Mouse (Mus musculus) heart, embryonic 12.5 days (tissue): Measurements from ENCODE around the gene Fhl3. TPM values are rescaled to one million over a fixed set of nuclear protein-coding genes. Genes with fewer than 3 reads are reported as not detected.

ENCODE experiments used
- ATAC-seq: fragments of 200-750 bp; cut with Nextera tagmentation; 2 replicates; pipeline ENCODE4 v1.8.0; 2017; ENCODE audit warnings: moderate TSS enrichment, moderate library complexity; ENCODE audit not compliant: insufficient number of reproducible peaks, low FRiP score
- H3K27ac ChIP-seq: fragments of 300-500 bp; sonication (generic); 2 replicates; pipeline ENCODE4 v1.5.1; 2016; ENCODE audit warnings: mild to moderate bottlenecking, moderate library complexity; ENCODE audit not compliant: poor library complexity, severe bottlenecking
- H3K27me3 ChIP-seq: fragments of 300-500 bp; sonication (generic); replicated peaks from 2 replicates; pipeline ENCODE4 v1.6.1; 2016; ENCODE audit warnings: mild to moderate bottlenecking, moderate library complexity
- H3K36me3 ChIP-seq: fragments of 300-500 bp; sonication (generic); 2 replicates; pipeline ENCODE4 v1.6.1; 2016; ENCODE audit warnings: mild to moderate bottlenecking, moderate library complexity
- H3K4me1 ChIP-seq: fragments of 300-500 bp; sonication (generic); replicated peaks from 2 replicates; pipeline ENCODE4 v1.6.1; 2016; ENCODE audit warnings: mild to moderate bottlenecking
- H3K4me2 ChIP-seq: fragments of 300-500 bp; sonication (generic); 2 replicates; pipeline ENCODE4 v1.6.1; 2016; ENCODE audit warnings: mild to moderate bottlenecking, moderate library complexity
- H3K4me3 ChIP-seq: fragments of 300-500 bp; sonication (generic); 2 replicates; pipeline ENCODE4 v1.5.1; 2016; ENCODE audit warnings: mild to moderate bottlenecking
- H3K9ac ChIP-seq: fragments of 300-500 bp; sonication (generic); 2 replicates; pipeline ENCODE4 v1.6.1; 2016; ENCODE audit warnings: mild to moderate bottlenecking, moderate library complexity
- H3K9me3 ChIP-seq: fragments of 300-500 bp; sonication (generic); replicated peaks from 2 replicates; pipeline ENCODE4 v1.6.1; 2016; ENCODE audit warnings: mild to moderate bottlenecking, moderate library complexity
- WGBS: fragments of 180-500 bp; shearing (Covaris S2); methylation state at CpG from one replicate; pipeline ENCODE4 v1.1.7; 2016; 5-methylcytosine and 5-hydroxymethylcytosine counted together
- polyA plus RNA-seq: library from polyadenylated mRNA; unstranded; fragments of >200 nt; fragmentation: Nextera tagmentation; extraction: Ambion mirVana; gene quantifications from 2 replicates; pipeline ENCODE4 v1.2.1, GENCODE M21; 2016

Gene Fhl3
- polyA plus RNA-seq, 1 experiment from 2014 or later, result 6.2 TPM

DNA sequence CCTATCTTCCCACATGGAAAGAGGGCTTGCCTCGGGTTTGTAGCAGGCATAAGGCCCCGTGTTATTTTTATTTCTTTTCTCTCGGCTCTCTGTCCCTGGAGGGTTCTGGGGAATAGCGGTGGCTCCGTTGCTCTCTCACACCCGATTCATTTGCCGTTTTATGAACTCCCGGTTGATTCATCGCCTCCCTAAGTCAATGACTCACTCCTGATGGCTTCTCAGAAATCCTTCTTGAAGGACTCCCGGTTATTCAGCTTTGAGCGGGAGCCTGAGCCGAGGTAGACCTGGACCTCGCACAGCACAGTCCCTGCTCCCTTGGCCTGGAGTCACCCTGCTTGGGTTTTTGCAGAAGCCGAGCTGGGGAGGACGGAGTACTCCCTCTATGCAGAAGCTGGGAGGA lies 35.9 kb upstream of the Fhl3 start:
- Histone ChIP-seq H3K4me1 (no peaks in the 10 kb centered on the region; the same call in 1 of the 2 replicates), H3K4me3 (no peak overlapping the region), H3K27me3 (peaks cover 93% of the 10 kb centered on the region), H3K27ac (no peak overlapping the region), H3K9me3 (no peaks in the 10 kb centered on the region), H3K36me3 (no peaks in the 10 kb centered on the region), H3K9ac (no peak overlapping the region), H3K4me2 (no peak overlapping the region)
- ATAC-seq, result no peak
- 74% methylated on average over 15 of the region's 15 CpGs for WGBS

DNA sequence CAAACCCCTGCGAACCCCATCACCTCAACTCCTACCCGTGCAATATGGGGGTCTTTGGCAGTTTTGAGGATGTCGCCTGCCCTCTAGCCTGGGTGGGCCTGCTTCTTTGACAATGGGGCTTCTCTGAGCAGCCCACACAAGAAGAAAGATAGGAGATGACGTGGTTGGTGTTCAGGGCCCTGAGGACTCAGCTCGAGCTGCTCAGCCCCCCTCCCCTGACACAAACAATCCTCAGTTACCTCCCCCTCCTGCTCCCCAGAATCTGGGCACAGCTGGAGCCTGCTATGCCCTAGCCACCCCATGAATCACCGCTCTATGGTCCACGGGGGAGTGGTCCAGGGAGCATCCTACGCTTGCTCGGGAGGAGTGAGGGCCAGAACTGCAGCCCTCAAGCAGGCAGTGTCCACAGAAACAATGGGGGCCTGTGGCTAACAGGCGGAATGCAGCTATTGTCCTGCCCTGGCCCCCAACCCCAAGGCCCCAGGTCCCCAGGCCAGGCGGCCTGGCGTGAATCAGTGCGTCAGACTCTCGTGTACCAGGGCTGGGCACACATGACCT lies 32.9 kb upstream of the Fhl3 start:
- H3K27ac ChIP-seq, result no peak overlapping the region
- H3K9ac ChIP-seq, result no peak overlapping the region
- H3K27me3 ChIP-seq, result peaks cover 94% of the 10 kb centered on the region
- no peak for ATAC-seq
- 46% methylated on average over 14 of the region's 14 CpGs for WGBS
- H3K9me3 ChIP-seq, result no peaks in the 10 kb centered on the region
- peaks cover 14% of the 10 kb centered on the region for H3K4me1 ChIP-seq
- H3K4me3 ChIP-seq, result no peak overlapping the region
- no peak overlapping the region for H3K4me2 ChIP-seq
- H3K36me3 ChIP-seq, result no peaks in the 10 kb centered on the region

DNA sequence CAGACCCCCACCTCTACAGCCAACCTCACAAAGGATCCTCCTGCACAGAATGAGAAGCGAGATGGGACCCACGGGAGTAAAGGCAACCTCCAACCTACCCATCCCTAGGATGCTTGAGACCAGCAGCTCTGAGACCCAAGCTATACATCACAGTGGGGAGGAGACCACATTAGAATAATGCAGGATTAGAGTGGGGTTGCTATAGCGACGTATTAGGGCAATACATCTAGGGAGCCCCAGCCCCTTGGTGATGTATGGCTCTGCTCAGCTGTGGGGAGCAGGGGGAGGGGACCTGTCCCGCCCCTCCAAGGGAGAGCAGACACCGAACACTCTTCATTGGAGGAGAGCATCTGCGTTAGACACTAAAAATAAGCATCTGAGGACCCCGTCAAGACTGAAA lies 32.4 kb upstream of the Fhl3 start:
- Histone ChIP-seq H3K27me3 (peaks cover 94% of the 10 kb centered on the region), H3K36me3 (no peaks in the 10 kb centered on the region), H3K9me3 (no peaks in the 10 kb centered on the region), H3K4me3 (no peak overlapping the region), H3K27ac (no peak overlapping the region), H3K9ac (no peak overlapping the region), H3K4me1 (peaks cover 20% of the 10 kb centered on the region), H3K4me2 (no peak overlapping the region)
- no peak for ATAC-seq
- WGBS, result 23% methylated on average over 8 of the region's 8 CpGs

DNA sequence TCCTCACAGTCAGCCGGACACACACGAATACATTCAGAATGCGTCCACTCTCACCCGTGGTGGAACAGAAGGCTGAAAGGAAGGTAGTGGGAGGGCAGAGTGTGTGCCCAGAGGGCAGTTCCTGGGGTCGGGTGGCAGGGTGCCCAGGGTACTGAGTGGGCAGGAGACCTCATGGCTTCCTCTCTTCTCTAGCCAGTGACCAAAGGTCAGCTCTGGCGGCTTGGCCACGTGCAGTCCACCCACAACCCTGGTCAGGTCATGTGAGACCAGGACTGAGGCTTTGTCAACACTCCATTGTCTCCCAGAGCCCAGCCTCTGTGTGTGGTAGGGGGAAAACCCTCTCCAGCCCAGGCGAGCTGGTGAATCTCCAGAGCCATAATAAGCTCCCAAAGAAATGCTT lies 30.3 kb upstream of the Fhl3 start:
- Histone ChIP-seq H3K27me3 (peaks cover 89% of the 10 kb centered on the region), H3K9ac (no peak overlapping the region), H3K27ac (no peak overlapping the region), H3K9me3 (no peaks in the 10 kb centered on the region), H3K4me2 (no peak overlapping the region), H3K4me3 (no peak overlapping the region), H3K36me3 (no peaks in the 10 kb centered on the region), H3K4me1 (peaks cover 20% of the 10 kb centered on the region)
- ATAC-seq, result no peak
- WGBS, result 70% methylated on average over 8 of the region's 8 CpGs

DNA sequence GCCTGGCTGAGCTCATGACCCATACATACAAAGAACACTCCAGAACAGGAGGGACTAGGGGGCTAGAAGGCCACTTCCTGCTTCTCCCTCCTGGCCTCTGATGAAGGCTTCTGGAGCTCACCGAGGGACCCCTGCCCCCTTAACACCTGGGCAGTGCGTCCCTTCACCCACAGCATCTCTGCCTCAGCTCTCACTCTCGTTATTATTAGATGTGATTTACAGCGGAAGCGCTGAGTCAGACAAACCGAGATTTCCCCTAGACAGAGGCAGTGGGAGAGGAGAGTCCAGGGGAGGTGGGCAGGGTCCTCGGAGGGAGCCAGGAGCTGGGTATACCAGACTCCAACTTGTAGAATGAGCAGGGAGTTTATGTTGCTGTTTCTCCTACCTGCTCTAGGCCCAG lies 28.9 kb upstream of the Fhl3 start:
- peaks cover 76% of the 10 kb centered on the region for H3K27me3 ChIP-seq
- peak overlapping the region; percentile 73 for H3K4me2 ChIP-seq
- WGBS, result 18% methylated on average over 7 of the region's 7 CpGs
- ATAC-seq, result no peak
- H3K36me3 ChIP-seq, result 0 out of 2 replicates have a peak, but pooled peaks cover 4% of the 10 kb centered on the region
- no peak overlapping the region for H3K4me3 ChIP-seq
- no peak overlapping the region for H3K27ac ChIP-seq
- no peaks in the 10 kb centered on the region for H3K9me3 ChIP-seq
- peaks cover 20% of the 10 kb centered on the region for H3K4me1 ChIP-seq
- no peak overlapping the region for H3K9ac ChIP-seq

DNA sequence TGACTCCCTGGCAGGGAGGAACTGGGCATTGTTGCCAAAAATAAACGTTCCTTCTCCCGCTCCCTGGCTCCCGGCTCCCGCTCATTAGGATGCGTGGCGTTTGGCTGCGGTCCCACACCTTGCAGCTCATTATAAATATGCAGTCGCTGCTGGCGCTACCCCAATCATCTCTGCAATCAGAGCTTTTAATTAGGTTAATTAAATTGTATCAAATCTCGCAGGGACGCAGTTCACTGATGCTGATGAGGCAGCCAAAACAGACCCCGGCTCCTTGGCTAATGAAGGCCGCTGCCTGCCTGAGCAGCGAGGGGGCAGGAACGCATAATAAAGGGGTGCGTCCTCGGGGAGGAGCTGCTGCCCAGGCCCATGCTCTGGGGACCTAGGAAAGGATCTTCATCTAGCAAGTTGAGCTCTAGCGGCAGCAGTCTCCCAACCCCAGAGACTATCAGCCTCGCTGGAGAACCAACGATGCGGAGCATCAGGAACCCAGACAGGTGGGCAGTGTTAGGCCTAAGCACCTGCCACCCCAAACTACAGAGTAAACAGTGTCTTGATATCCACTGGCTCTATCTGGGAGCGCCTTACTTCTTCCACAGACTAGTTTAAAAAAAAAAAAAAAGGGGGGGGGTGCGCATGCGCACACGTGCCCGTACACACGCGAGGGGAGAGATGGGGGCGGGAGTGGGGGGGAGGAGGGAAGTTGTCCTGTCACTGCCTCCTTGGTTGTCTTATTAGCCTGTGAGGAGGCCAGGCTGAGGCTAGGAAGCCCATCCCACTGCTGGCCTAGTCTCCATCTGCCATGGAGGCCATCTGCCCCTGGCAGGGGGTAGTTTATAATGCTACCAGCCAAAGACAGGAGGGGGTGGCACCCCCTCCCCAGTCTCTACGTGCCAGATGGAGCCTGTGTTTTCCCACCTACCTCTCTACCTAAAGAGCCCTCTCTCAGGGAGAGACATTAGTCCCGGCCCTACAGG lies 27.9 kb upstream of the Fhl3 start:
- Histone ChIP-seq H3K36me3 (peaks cover 9% of the 10 kb centered on the region), H3K9ac (peak overlapping the region; percentile 54; the same call in 1 of the 2 replicates), H3K4me2 (peak overlapping the region; percentile 73), H3K9me3 (no peaks in the 10 kb centered on the region), H3K27ac (no peak overlapping the region), H3K27me3 (peaks cover 65% of the 10 kb centered on the region), H3K4me1 (peaks cover 20% of the 10 kb centered on the region), H3K4me3 (peak overlapping the region; percentile 37)
- 3% methylated on average over 26 of the region's 31 CpGs for WGBS
- no peak for ATAC-seq

DNA sequence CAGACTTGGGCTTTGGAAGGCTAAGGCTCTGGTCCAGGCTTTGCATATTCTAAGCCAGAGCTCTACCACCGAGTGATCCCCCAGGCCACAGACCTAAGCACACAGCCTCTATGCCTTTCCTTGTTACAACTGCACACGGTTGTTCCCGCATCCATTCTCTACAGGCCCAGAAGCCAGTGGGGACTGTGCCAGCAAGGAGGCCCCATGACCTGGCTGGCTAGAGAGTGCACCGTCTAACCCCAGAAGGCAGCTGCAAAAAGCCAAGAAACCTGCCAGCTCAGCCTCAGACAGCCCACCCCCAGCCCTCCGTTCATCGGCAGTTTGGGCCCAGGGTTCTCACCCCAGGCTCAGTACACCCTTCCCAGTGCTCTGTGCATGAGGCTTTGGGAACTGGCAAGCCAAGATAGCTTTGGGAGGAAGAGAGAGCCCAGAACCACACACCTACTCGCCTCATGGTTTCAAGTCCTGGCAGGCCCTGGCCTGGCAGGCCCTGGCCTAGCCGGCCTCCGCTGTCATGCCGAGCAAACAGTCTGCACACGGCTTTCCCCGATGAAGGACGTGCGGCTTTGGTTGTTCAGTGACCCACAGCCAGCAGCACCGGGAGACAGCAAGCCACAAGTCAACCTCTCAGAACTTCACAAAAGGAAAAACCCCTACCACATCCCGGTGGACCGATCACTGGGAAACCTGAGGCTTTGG lies 26.0 kb upstream of the Fhl3 start:
- H3K4me3 ChIP-seq, result no peak overlapping the region
- H3K27ac ChIP-seq, result no peak overlapping the region
- no peak for ATAC-seq
- WGBS, result 66% methylated on average over 17 of the region's 17 CpGs
- peaks cover 26% of the 10 kb centered on the region for H3K36me3 ChIP-seq
- no peak overlapping the region for H3K9ac ChIP-seq
- H3K27me3 ChIP-seq, result peaks cover 48% of the 10 kb centered on the region
- no peak overlapping the region for H3K4me2 ChIP-seq
- H3K4me1 ChIP-seq, result peaks cover 23% of the 10 kb centered on the region
- H3K9me3 ChIP-seq, result no peaks in the 10 kb centered on the region

DNA sequence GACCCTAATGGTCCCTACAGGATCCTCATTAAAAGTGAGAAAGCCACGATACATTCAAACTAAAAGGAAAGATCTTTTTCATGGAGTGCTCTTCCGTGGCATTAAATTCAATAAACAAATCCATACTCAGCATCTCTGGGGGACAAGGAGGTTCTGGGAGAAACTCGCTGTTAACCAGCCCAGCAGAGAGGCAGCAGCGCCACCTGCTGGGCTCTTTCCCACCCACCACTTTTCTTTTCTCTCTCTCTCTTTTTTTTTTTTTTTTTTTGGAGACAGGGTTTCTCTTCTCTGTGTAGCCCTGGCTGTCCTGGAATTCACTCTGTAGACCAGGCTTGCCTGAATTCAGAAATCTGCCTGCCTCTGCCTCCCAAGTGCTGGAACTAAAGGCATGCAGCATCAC lies 25.5 kb upstream of the Fhl3 start:
- Histone ChIP-seq H3K36me3 (peaks cover 31% of the 10 kb centered on the region), H3K4me3 (no peak overlapping the region), H3K9me3 (no peaks in the 10 kb centered on the region), H3K4me1 (peaks cover 24% of the 10 kb centered on the region), H3K27ac (no peak overlapping the region), H3K9ac (no peak overlapping the region), H3K27me3 (peaks cover 46% of the 10 kb centered on the region), H3K4me2 (no peak overlapping the region)
- WGBS, result 3% methylated on average over 4 of the region's 4 CpGs
- no peak for ATAC-seq

DNA sequence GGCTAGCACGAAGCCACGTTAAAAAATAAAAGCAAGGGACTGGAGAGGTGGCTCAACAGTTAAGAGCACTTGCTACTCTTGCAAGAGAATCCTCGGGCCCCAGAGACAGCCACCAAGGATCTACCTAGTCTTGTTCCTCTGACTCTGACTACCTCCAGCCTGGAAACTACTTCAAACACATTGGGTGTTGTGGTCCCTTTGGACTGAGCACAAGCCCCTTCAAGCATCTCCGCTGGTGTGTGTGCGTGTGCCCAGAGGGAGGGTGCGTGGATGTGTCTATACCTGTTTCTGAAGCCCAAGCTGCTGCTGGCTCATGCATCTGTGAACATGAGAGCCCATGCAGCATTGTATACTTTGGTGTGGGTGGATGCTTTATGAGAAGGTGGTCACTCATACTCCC lies 24.5 kb upstream of the Fhl3 start:
- H3K36me3 ChIP-seq, result peaks cover 40% of the 10 kb centered on the region
- 85% methylated on average over 6 of the region's 6 CpGs for WGBS
- ATAC-seq, result no peak
- no peak overlapping the region for H3K4me2 ChIP-seq
- no peak overlapping the region for H3K9ac ChIP-seq
- no peak overlapping the region for H3K27ac ChIP-seq
- peaks cover 24% of the 10 kb centered on the region for H3K4me1 ChIP-seq
- H3K27me3 ChIP-seq, result peaks cover 36% of the 10 kb centered on the region
- no peaks in the 10 kb centered on the region for H3K9me3 ChIP-seq
- no peak overlapping the region for H3K4me3 ChIP-seq

DNA sequence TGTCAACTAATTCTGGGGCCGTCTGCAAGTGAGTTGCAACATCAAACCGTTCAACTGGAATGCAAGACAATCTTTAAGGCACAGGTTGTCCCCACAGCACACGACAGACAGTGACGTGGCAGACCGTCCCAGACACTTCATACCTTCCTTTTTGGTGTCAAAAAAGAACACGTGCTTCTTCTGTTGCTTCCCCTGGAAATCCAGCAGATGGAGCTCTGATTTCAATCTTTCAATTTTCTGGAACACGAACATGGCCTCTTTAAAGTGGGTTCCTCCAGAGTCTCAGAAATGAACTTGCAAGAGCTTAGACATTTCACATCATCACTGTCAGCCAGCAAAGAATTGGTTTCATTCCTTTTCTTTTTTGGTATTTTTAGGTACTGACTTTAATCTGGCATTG lies 18.2 kb upstream of the Fhl3 start:
- no peak for ATAC-seq
- peaks cover 80% of the 10 kb centered on the region for H3K36me3 ChIP-seq
- no peak overlapping the region for H3K27ac ChIP-seq
- no peaks in the 10 kb centered on the region for H3K9me3 ChIP-seq
- H3K27me3 ChIP-seq, result no peaks in the 10 kb centered on the region
- peaks cover 13% of the 10 kb centered on the region for H3K4me1 ChIP-seq
- no peak overlapping the region for H3K9ac ChIP-seq
- H3K4me2 ChIP-seq, result no peak overlapping the region
- H3K4me3 ChIP-seq, result no peak overlapping the region
- WGBS, result 66% methylated on average over 7 of the region's 7 CpGs

DNA sequence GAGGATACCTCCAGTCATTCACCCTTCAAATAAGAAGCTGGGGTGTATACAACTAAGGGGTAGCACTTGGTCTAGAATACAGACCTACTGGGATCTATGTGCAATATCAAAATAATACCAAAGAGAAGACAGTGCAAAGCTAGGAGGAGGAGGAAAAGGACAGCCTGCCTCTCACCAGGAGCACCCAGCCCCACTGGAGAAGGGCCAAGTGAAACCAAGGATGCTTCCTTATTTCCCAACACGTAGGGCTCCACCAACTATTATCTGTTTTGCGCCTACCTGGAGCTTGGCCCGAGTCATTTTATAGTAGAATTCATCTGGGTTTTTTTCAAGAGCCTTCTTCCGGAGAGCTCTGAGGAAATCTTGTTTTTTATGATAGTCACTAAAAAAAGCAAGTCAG lies 17.0 kb upstream of the Fhl3 start:
- no peak for ATAC-seq
- 91% methylated on average over 4 of the region's 4 CpGs for WGBS
- H3K36me3 ChIP-seq, result peaks cover 81% of the 10 kb centered on the region

More for the DNA sequence above, 17.0 kb upstream of the Fhl3 start:
- H3K9me3 ChIP-seq, result no peaks in the 10 kb centered on the region
- H3K27me3 ChIP-seq, result no peaks in the 10 kb centered on the region
- no peak overlapping the region; the same call in 1 of the 2 replicates for H3K9ac ChIP-seq
- no peak overlapping the region for H3K4me2 ChIP-seq
- no peak overlapping the region for H3K27ac ChIP-seq
- H3K4me1 ChIP-seq, result peaks cover 13% of the 10 kb centered on the region
- no peak overlapping the region for H3K4me3 ChIP-seq
